Mouse (Mus musculus) frontal cortex, postnatal 14 days (tissue): Measurements from ENCODE around the gene Slc5a5.
A peak's percentile ranks its signal among the peaks of the same experiment; 100 is the strongest.
"Not testable (repeated sequence)": the region's sequence is repeated elsewhere in the genome, so short reads cannot be mapped to it uniquely, and the experiment has no call there.

ENCODE experiments used
- DNase-seq, 2 experiments: peaks; one replicate each; pipeline ENCODE4 v3.0.0; 2022; ENCODE audit warnings: low spot score in 2 of 2

Slc5a5 gene

DNA sequence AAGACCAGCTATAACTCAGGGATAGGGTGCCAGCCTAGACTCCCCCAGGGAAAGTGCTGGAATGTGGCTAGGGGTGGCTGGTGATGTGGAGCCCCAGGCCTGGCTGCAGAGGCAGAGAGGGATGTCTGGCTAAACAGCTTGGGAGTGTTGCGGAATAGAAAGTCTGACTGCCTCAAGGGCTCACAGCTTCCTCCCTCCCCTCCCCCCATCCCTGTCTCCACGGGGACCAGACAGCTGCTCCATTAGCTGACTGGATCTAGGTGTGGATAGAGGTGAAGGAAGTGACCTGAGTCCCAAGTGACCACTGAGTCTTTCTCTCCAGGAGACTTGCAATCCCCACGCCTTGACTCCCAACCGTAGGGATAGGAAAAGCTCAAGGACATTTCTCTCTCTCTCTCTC lies 10.6 kb upstream of the Slc5a5 start:
- no peak for DNase-seq

GRCm38 (mm10) chr8:70902211-70902610 lies 9.7 kb upstream of the Slc5a5 start:
- DNase-seq, result no peak

GRCm38 (mm10) chr8:70900872-70901387 lies 8.4 kb upstream of the Slc5a5 start:
- no peak for DNase-seq

DNA sequence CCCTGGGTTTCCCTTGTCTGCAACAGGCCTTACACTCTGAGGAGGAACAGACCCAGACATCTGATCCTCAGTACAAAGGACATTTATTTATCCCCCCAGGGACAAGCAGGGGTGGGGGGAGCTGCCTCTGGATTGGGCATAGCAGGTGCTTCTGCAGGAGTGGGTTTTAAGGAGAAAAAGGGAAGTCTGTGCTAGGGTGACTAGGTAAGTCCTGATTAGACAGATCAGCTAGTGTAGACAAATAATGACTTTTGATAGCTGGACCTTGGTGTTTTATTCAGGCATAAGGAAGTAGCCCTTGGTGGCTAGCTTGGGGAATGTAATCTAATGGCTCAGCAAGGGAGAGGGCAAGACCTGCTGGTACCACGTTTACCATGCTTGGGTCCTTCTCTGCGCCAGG lies 6.7 kb upstream of the Slc5a5 start:
- no peak for DNase-seq

DNA sequence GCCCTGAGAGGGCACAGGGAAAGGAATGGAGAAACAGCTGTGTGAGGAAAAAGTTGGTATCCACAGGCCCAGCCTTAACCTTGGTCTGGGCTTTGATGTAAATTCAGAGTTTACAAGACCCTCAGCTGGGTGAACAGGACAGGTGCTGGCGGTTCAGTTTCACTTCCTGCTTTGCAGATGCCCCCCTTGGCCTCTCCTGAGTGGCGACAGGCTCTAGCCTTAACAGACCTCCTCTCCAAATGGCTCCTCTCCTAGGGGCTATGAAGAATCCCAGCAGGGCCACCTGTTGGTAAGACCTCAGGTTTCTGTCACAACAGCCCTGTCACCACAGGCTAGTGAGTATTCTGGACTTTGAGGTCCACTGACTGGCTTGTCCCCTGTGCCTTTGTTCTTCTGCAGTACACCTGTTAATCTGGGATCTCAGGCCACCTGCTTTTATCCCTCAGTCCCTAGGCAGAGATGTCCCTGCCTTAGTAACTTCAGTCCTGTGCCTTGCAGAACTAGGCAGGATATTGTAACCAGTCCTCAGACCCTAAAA lies 6.2 kb upstream of the Slc5a5 start:
- DNase-seq, result no peak

DNA sequence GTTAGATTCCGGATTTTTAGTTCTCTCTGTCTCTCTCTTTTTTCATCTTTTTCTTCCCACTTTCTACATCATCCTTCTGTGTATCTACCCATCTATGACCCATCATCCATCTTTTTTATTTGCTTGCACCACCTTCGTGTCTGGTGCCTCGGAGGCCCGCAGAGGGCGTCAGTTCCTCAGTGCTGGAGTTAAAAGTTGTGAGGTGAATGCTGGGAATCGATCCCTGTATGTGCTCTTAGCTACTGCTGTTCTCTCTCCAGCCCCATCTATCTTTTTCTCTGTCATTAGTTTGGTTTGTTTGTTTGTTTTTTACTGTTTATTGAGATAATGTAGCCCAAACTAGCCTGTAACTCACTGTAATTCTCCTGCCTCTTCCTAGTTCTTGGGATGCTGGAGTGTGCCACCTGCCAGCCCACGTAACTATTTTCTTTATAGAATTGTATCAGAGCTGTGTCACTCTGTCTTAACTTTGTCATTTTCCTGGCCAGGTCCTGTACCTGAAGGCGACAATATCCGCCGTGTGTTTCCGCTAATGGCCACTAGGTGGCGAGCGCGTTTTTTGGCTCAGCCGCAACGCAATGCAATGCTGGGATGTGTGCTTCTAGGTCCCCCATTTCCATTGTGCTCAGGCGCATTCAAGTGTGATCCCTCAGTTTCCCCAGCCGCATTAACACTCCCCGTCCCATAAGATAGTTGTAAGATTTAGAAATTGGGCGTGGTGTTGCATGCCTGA lies 5.3 kb upstream of the Slc5a5 start:
- peak; percentile 73 to 83 for DNase-seq

DNA sequence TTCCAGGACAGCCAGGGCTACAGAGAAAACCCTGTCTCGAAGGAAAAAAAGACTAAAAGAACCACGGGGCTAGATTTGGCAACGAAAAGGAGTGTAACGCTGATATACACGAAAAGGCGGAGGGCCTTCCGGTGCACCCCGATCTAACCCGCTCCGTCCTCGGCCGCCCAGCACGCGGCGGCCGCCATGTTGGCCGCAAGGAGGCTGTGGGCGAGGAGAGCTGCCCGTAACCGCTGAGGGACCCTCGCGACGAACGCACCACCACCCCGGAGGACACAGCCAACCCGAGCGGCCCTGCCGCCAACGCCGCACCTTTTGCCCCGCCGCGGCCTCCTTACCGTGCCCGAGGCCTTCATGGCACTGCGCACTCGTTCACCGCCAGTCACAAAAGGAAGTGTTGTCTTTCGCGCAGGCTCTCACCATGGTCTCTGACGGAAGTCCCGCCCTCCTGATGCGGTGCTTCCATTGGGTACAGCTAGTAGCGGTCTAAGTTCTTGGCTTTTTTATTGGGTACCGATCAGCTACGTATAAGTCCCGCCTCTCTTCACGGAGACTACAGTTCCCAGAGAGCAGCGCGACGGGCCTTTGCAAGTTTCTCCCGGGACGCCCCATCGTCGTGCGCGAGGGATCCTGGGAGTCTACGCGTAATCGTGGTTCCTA lies 4.6 kb upstream of the Slc5a5 start, which contains the start of gene Rpl18a:
Gene Rpl18a (minus strand): TSS at position 392 of the 660 bp plus-strand sequence.
- DNase-seq, result peak; percentile 93 to 97

DNA sequence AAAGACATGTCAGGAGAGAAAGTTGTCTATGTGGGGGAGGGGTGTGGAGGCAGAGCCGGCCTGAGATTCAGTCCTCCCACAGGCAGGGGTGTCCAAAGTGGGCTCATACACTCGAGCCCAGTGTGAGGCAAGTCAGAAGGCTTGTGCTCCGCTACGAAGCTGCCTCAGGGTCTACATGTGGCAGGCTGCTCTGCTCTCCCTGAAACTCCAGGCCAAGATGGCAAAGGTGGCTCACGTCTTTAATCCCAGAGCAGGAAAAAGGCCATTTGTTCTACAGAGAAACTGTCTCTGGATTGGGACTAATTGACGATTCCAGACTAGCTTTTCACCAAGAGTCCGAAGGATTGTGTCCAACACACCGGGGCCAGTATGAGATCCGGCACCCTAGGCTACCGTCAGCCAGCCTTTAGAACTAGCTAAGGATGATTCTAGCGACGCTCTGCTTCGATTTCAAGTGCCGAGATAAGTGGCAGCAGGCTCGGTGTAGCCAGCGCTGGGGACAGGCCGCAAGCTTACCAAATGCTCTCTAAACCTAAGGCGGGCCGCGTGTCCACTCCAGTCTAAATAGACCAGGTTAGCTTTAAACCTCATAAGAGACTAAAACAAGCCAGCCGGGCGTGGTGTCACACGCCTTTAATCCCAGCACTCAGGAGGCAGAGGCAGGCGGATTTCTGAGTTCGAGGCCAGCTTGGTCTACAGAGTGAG lies 3.9 kb upstream of the Slc5a5 start:
- DNase-seq, result no peak

- not testable (repeated sequence) for DNase-seq
Measured at GRCm38 (mm10) chr8:70895571-70896259, 3.2 kb upstream of the Slc5a5 start.

- no peak for DNase-seq
Measured at GRCm38 (mm10) chr8:70894771-70895545, 2.4 kb upstream of the Slc5a5 start.

DNA sequence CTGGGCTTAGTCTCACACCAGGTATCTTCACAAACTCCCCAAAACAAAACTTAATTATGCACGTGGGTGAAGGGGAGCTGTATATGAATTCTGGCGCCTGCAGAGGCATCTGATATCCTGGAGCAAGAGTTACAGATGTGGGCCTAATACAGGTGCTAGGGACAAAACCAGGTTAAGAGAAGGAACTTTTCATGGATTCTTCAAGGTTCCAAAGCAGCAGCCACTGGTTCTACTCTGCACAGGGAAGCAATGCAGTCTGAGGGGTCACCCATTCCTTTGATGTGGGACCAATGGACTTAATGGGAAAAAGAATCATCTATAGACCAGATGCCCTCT lies 1.8 kb upstream of the Slc5a5 start:
- DNase-seq, result no peak

DNA sequence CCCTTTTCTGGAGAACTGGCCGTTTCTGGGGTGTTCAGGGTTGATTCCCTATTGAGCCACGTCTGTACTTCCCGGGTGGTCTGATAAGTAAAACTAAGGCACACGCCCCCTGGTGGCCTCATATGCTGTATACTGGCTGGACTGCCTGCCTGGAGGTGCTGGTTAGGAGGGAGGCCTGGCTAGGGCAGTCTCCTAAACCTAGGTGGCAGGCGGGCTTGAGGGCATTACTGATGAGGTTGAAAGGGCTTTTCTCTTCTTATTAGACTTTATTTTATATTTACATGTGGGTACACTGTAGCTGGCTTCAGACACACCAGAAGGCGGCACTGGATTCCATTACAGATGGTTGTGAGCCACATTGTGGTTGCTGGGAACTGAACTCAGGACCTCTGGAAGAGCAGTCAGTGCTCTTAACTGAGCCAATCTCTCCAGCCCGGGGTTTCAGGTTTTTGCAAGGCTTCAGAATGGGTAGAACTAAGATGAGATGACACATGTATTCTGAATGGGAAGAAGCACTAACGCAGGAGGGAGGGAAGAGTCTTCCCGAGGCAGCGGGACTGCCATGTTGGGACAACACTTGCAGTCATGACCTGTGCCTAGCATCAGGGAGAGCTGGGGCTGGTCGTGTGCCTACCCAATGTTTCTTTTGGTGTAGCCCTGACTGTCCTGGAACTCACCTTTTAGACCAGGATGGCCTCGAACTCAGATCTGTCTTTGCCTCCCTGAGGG lies 1.3 kb upstream of the Slc5a5 start:
- DNase-seq, result peak in 1 of 2 experiments; percentile 68

GRCm38 (mm10) chr8:70892896-70893655 lies 519 bp upstream of the Slc5a5 start:
- no peak for DNase-seq

DNA sequence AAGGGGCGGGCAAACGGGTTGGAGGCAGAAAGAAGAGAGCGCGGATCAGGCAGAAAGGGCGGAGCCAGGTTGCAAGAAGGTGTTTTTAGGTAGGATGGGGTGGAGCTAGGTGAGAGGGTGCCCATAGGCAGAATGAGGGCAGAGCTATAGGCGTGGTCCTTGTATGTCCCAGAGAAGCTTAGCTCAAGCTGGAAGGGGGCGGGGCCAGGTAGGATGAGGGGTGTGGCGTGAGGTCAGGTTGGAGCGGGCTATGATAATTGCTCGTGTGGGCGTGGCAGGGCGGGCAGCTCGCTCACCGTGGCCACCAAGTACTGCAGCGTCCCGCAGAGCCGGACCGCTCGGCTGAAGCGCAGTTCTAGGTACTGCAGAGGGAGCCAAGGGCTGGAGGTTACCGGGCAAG lies 1.2 kb downstream of the Slc5a5 start:
- no peak for DNase-seq

- DNase-seq, result no peak
Measured at GRCm38 (mm10) chr8:70890656-70891055, 1.9 kb downstream of the Slc5a5 start.

DNA sequence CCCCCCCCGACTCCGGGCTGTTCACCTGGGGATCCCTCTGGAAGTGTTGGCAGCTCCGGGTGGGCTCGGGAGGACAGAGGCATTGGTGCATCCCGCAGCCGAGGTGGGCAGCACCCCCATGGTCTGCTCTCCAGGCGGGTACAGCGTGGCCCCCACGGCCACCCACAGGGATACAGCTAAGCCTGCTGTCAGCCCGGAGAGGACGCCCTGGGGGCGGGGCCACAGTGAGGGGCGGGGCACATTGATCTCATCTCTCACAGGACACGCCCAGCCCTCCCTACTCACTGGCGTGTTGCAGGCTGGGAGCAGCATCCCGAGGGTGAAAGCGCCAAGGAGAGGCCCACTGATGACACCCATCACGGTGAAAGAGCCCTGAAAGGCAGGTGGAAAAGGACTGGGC lies 4.9 kb downstream of the Slc5a5 start:
- DNase-seq, result no peak

DNA sequence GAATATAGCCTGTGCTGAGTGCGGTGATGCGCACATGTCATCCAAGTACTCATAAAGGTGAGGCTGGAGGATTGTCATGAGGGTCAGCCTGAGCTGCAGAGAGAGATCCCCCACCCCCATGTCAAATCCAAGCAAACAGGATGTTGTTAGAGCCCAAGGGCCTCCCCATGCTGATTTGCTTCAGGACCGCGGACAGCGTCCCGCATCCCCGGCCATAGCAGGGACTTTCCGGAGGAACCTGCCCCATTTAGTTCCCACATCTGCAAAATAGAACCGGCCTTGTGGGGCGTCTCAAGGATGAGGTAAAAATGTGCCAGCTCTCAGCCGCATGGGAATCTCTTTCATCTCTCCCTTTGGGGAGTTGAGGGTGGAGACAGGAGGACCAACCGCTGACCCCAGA lies 6.9 kb downstream of the Slc5a5 start:
- DNase-seq, result no peak

DNA sequence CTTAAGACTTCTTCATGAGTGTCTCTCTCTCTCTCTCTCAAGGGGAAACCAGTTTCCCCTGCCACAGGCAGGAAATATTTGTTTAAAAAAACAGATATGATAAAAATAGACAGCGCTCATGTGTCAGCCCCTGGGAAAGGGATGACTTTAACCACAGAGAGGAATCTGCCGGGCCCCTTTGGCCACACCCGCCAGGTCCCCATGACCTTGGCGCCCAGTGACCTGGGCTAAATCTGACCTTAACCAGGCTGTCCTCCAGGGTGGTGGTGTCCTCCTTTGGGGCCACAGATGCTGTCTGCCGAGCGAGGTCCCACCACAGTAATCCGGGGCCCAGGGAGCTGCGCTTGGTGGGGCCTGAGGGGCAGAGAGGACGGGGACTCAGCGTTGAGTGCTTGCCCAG lies 7.9 kb downstream of the Slc5a5 start:
- no peak for DNase-seq

DNA sequence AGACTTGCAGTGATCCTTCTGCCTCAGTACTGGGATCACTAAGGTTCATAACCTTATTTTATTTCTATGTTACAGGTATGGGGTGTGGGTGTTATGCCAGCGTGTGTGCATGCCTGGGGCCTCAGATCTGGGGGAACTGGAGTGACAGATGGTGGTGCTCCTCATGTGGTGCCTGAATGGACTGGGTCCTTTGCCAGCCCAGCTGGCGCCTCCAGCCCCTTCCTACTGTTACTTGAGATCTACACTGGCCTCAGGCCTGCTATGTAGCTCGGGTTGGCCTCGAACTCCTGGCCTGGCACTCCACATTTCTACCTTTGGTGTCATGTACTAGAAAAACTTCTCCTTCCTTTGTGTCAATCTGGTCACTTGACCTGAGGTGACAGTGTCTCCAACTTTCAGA lies 8.4 kb downstream of the Slc5a5 start:
- DNase-seq, result no peak

DNA sequence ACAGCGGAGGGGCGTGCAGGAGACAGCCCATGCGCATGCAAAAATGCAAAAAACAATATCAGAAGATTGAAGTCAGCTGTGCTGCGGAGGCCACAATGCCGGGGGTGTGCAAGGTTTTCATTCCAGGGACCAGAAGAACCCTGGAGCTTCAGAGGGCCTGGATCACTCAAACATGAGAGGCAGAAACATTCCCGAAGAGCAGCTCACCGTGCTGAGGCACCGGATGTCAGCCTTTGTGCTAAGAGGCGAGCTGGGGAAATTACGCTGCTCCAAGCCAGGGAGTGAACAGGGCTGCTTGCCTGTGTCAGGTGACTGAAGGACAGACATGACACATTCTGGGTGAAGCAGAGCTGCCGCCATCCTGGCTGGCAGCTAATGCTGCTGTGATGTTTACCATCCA lies 12.0 kb downstream of the Slc5a5 start:
- no peak for DNase-seq
